Mouse (Mus musculus) neural tube, embryonic 14.5 days (tissue): Measurements from ENCODE around the gene Prr14l. TPM values are rescaled to one million over a fixed set of nuclear protein-coding genes. Genes with fewer than 3 reads are reported as not detected.
"Not testable (repeated sequence)": the region's sequence is repeated elsewhere in the genome, so short reads cannot be mapped to it uniquely, and the experiment has no call there.

Source experiments
- ATAC-seq: fragments of 200-750 bp; cut with Nextera tagmentation; 2 replicates; pipeline ENCODE4 v1.8.0; 2017; ENCODE audit warnings: low read depth, mild to moderate bottlenecking, moderate TSS enrichment, moderate library complexity
- H3K27ac ChIP-seq: fragments of 300-500 bp; sonication (generic); 2 replicates; pipeline ENCODE4 v1.5.1; 2014; ENCODE audit warnings: low read depth, mild to moderate bottlenecking, control low read depth, low read length, moderate library complexity, mixed read lengths
- H3K27me3 ChIP-seq: fragments of 300-500 bp; sonication (generic); 2 replicates; pipeline ENCODE4 v1.6.1; 2014; ENCODE audit warnings: low read length; ENCODE audit not compliant: control insufficient read depth, insufficient read depth
- H3K36me3 ChIP-seq: fragments of 300-500 bp; sonication (generic); 2 replicates; pipeline ENCODE4 v1.6.1; 2014; ENCODE audit warnings: low read length, mixed read lengths; ENCODE audit not compliant: control insufficient read depth, insufficient read depth
- H3K4me1 ChIP-seq: fragments of 300-500 bp; sonication (generic); 2 replicates; pipeline ENCODE4 v1.6.1; 2014; ENCODE audit warnings: low read length; ENCODE audit not compliant: control insufficient read depth, insufficient read depth
- H3K4me2 ChIP-seq: fragments of 300-500 bp; sonication (generic); 2 replicates; pipeline ENCODE4 v1.6.1; 2014; ENCODE audit warnings: mild to moderate bottlenecking, low read depth, low read length, control low read depth
- H3K4me3 ChIP-seq: fragments of 300-500 bp; sonication (generic); 2 replicates; pipeline ENCODE4 v1.5.1; 2014; ENCODE audit warnings: low read depth, low read length, control low read depth, mixed read lengths
- H3K9ac ChIP-seq: fragments of 300-500 bp; sonication (generic); replicated peaks from 2 replicates; pipeline ENCODE4 v1.6.1; 2014; ENCODE audit warnings: low read depth, mild to moderate bottlenecking, control low read depth, low read length, mixed read lengths
- H3K9me3 ChIP-seq: fragments of 300-500 bp; sonication (generic); 2 replicates; pipeline ENCODE4 v1.6.1; 2016; ENCODE audit warnings: low read length; ENCODE audit not compliant: control insufficient read depth
- WGBS: fragments of 180-500 bp; shearing (Covaris S2); extraction: QIAGEN DNeasy Blood & Tissue Kit; methylation state at CpG from one replicate; pipeline ENCODE4 v1.1.7; 2014; 5-methylcytosine and 5-hydroxymethylcytosine counted together
- polyA plus RNA-seq: library from polyadenylated mRNA; unstranded; fragments of >200 nt; fragmentation: Nextera tagmentation; extraction: Ambion mirVana; gene quantifications from 2 replicates; pipeline ENCODE4 v1.2.1, GENCODE M21; 2014

Gene Prr14l
- polyA plus RNA-seq, 1 experiment from 2014 or later, result 15.6 TPM

- H3K9ac ChIP-seq, H3K27me3 ChIP-seq, H3K4me2 ChIP-seq, H3K9me3 ChIP-seq, H3K27ac ChIP-seq, ATAC-seq, H3K4me1 ChIP-seq, H3K4me3 ChIP-seq: not testable (repeated sequence)
- 100% methylated on average over 1 of the region's 1 CpGs for whole genome bisulfite sequencing
- peaks cover 33% of the 10 kb centered on the region for H3K36me3 ChIP-seq
Observed at GRCm38 (mm10) chr5:32828766-32829165, 25.3 kb downstream of the Prr14l start.

GRCm38 (mm10) chr5:32827009-32827408 lies 27.0 kb downstream of the Prr14l start, which contains the start of gene Gm20671:
Gene Gm20671 (minus strand): TSS chr5:32827109.
- ATAC-seq, result no peak
- Histone ChIP-seq H3K9ac (no peak within 1 kb of the TSS), H3K9me3 (no peaks in the 10 kb centered on the region), H3K27ac (no peak within 1 kb of the TSS), H3K4me2 (no peak within 1 kb of the TSS), H3K27me3 (no peaks in the 10 kb centered on the region), H3K36me3 (peaks cover 27% of the 10 kb centered on the region), H3K4me1 (no peaks in the 10 kb centered on the region), H3K4me3 (no peak within 1 kb of the TSS)
- 88% methylated on average over 7 of the region's 7 CpGs for WGBS

GRCm38 (mm10) chr5:32820471-32820870 lies 33.6 kb downstream of the Prr14l start:
- Histone ChIP-seq H3K9me3 (no peaks in the 10 kb centered on the region), H3K4me1 (no peaks in the 10 kb centered on the region), H3K4me3 (no peak overlapping the region), H3K4me2 (no peak overlapping the region), H3K27me3 (no peaks in the 10 kb centered on the region), H3K27ac (no peak overlapping the region), H3K9ac (no peak overlapping the region), H3K36me3 (peaks cover 23% of the 10 kb centered on the region)
- 95% methylated on average over 8 of the region's 8 CpGs for WGBS
- ATAC-seq, result no peak

- no peak for ATAC-seq
- Histone ChIP-seq H3K27me3 (no peaks in the 10 kb centered on the region), H3K27ac (no peak overlapping the region), H3K9ac (no peak overlapping the region), H3K4me3 (no peak overlapping the region), H3K4me1 (no peaks in the 10 kb centered on the region), H3K9me3 (no peaks in the 10 kb centered on the region), H3K4me2 (no peak overlapping the region), H3K36me3 (peaks cover 28% of the 10 kb centered on the region)
- WGBS, result 95% methylated on average over 4 of the region's 4 CpGs
Observed at GRCm38 (mm10) chr5:32815396-32815795, 38.7 kb downstream of the Prr14l start.

GRCm38 (mm10) chr5:32786454-32786853 lies 67.6 kb downstream of the Prr14l start:
- 86% methylated on average over 1 of the region's 1 CpGs for WGBS
- H3K36me3 ChIP-seq, ATAC-seq, H3K4me2 ChIP-seq, H3K4me1 ChIP-seq, H3K27me3 ChIP-seq, H3K9me3 ChIP-seq, H3K9ac ChIP-seq, H3K27ac ChIP-seq, H3K4me3 ChIP-seq: not testable (repeated sequence)

- ATAC-seq, result peak; percentile 99
Observed at GRCm38 (mm10) chr5:32785313-32785915, 68.6 kb downstream of the Prr14l start, which contains the start of gene Pisd. Gene Pisd (minus strand): TSS chr5:32785646.

GRCm38 (mm10) chr5:32784726-32785125 lies 69.3 kb downstream of the Prr14l start:
- Histone ChIP-seq H3K4me2 (peak overlapping the region; percentile 89), H3K9me3 (no peaks in the 10 kb centered on the region), H3K27me3 (no peaks in the 10 kb centered on the region), H3K9ac (peak overlapping the region; percentile 62), H3K4me1 (peaks cover 5% of the 10 kb centered on the region; the same call in 1 of the 2 replicates), H3K27ac (no peak overlapping the region), H3K36me3 (no peaks in the 10 kb centered on the region), H3K4me3 (peak overlapping the region; percentile 85)
- no peak for ATAC-seq
- WGBS, result 20% methylated on average over 5 of the region's 5 CpGs

More at GRCm38 (mm10) chr5:32785313-32785915, 68.6 kb downstream of the Prr14l start, which contains the start of gene Pisd:
- H3K4me3 ChIP-seq, result peak within 1 kb of the TSS; percentile 85
- peak within 1 kb of the TSS; percentile 62 for H3K9ac ChIP-seq
- WGBS, result under 1% methylated on average over 51 of the region's 52 CpGs
- H3K4me2 ChIP-seq, result peak within 1 kb of the TSS; percentile 89
- H3K4me1 ChIP-seq, result peaks cover 5% of the 10 kb centered on the region; the same call in 1 of the 2 replicates
- no peaks in the 10 kb centered on the region for H3K27me3 ChIP-seq
- no peaks in the 10 kb centered on the region for H3K9me3 ChIP-seq
- H3K27ac ChIP-seq, result peak within 1 kb of the TSS; percentile 67
- no peaks in the 10 kb centered on the region for H3K36me3 ChIP-seq

- no peak overlapping the region for H3K9ac ChIP-seq
- WGBS, result 94% methylated on average over 5 of the region's 5 CpGs
Observed at GRCm38 (mm10) chr5:32781596-32781995, 72.5 kb downstream of the Prr14l start.

GRCm38 (mm10) chr5:32778168-32778567 lies 75.9 kb downstream of the Prr14l start:
- H3K27ac ChIP-seq, result no peak overlapping the region
- no peak overlapping the region for H3K4me2 ChIP-seq
- H3K27me3 ChIP-seq, result no peaks in the 10 kb centered on the region
- no peak overlapping the region for H3K4me3 ChIP-seq
- H3K9me3 ChIP-seq, result no peaks in the 10 kb centered on the region
- peaks cover under 1% of the 10 kb centered on the region; the same call in 1 of the 2 replicates for H3K36me3 ChIP-seq
- no peaks in the 10 kb centered on the region for H3K4me1 ChIP-seq
- WGBS, result 94% methylated on average over 3 of the region's 3 CpGs
- ATAC-seq, result no peak
- H3K9ac ChIP-seq, result no peak overlapping the region

More at GRCm38 (mm10) chr5:32781596-32781995, 72.5 kb downstream of the Prr14l start:
- Histone ChIP-seq H3K27me3 (no peaks in the 10 kb centered on the region), H3K9me3 (no peaks in the 10 kb centered on the region), H3K4me2 (no peak overlapping the region), H3K36me3 (no peaks in the 10 kb centered on the region), H3K27ac (no peak overlapping the region), H3K4me1 (peaks cover 5% of the 10 kb centered on the region; the same call in 1 of the 2 replicates), H3K4me3 (no peak overlapping the region)
- ATAC-seq, result no peak
